Mouse (Mus musculus) heart, postnatal 14 days (tissue): ENCODE results near the gene Cd28. TPM values are rescaled to one million over a fixed set of nuclear protein-coding genes. Genes with fewer than 3 reads are reported as not detected.
"Not testable (repeated sequence)": the region's sequence is repeated elsewhere in the genome, so short reads cannot be mapped to it uniquely, and the experiment has no call there.

ENCODE experiments used
- DNase-seq, 2 experiments: peaks; one replicate each; pipeline ENCODE4 v3.0.0; 2021 to 2022
- intact Hi-C: fragments of 180-260 bp; cut with DNase I; formaldehyde crosslinking; loops from one replicate; pipeline ENCODE4 v1.15.1; 2025
- total RNA-seq, 2 experiments: library from RNA; stranded (reverse); gene quantifications; 2 replicates each; pipeline ENCODE4 v1.2.3; 2021

Gene Cd28
- total RNA-seq, 2 experiments from 2014 or later, result 6.7 to 7.6 TPM

GRCm38 (mm10) chr1:60781666-60782065 lies 65.1 kb downstream of the Cd28 start:
- no peak for DNase-seq
- intact Hi-C loops, result loop anchor here (1.0 kb wide), 1 partner anchor 37 kb away; no protein-coding TSS in a partner anchor

- no peak for DNase-seq
- intact Hi-C loops, result no loop called here
These were observed 77.1 kb downstream of the Cd28 start for GRCm38 (mm10) chr1:60793717-60794116.

DNA sequence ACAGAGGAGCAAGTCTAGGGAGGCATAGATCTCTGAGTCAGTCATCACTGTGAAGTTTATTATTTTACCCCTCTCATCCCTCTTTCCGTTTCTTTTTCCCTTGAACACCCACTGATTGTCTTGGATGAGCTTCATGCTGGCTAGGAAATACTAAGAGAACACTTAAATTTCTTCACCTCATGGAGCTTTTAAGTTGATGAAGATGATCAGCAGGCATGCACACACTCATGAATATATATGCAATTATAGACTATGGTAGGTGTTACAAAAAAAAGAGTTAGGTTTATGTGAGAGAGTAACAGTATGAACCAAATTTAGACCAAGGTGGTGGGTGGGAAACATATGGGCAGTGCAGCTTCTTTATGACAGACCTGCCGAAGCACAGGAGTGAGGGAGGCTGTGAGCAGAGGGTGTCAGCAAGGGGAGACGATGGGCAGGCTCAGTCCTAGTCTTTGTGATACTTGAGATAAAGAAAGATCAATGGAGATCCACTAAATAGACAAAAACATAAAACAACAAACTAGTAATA lies 79.1 kb downstream of the Cd28 start:
- no peak for DNase-seq
- intact Hi-C loops, result no loop called here

- intact Hi-C loops, result no loop called here
- DNase-seq, result peak in 1 of 2 experiments; percentile 42
These were observed 83.3 kb downstream of the Cd28 start for GRCm38 (mm10) chr1:60799795-60800345.

GRCm38 (mm10) chr1:60801210-60801671 lies 84.6 kb downstream of the Cd28 start:
- intact Hi-C loops, result no loop called here
- DNase-seq, result no peak

- DNase-seq, result no peak
- intact Hi-C loops, result no loop called here
These were observed 86.7 kb downstream of the Cd28 start for GRCm38 (mm10) chr1:60803128-60803824.

GRCm38 (mm10) chr1:60803825-60804696 lies 87.5 kb downstream of the Cd28 start:
- no peak for DNase-seq
- intact Hi-C loops, result no loop called here

- DNase-seq, result no peak
- intact Hi-C loops, result no loop called here
These were observed 88.6 kb downstream of the Cd28 start for GRCm38 (mm10) chr1:60805178-60805577.

DNA sequence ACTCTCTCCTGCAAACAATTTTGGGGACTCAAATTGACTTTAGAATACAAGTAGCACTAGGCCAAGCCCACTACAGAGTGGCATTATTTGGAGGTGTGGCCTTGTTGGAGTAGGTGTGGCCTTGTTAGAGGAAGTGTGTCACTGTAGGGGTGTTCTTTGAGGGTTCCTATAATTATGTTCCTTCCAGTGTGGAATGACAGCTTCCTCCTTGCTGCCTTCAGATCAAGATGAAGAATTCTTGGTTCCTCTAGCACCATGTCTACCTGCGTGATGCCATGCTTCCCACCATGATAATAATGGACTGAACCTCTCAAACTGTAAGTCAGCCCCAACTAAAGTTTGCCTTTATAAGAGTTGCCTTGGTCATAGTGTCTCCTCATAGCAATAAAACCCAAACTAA lies 91.1 kb downstream of the Cd28 start:
- DNase-seq, result no peak
- intact Hi-C loops, result no loop called here

DNA sequence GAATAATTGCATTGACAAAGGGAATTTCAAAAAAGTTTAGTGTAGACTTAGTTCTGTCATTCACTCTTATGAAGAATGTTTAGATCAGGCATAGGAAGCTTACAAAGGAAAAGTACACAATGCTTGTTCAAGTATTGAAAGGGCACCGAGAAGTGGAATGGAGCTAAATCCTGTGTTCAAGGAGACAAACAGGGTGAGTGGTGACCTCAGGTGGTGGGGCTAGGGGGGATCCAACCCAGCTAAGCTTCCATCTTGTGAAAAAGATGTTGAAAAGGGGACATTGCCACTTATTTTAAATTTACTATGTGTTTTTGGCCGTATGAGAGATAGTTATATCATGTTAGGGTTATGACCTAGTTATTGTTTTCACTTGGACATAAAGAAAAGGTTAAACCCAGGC lies 91.9 kb downstream of the Cd28 start:
- DNase-seq, result no peak
- intact Hi-C loops, result no loop called here

GRCm38 (mm10) chr1:60809166-60809565 lies 92.6 kb downstream of the Cd28 start:
- peak; percentile 28 to 44 for DNase-seq
- intact Hi-C loops, result no loop called here

DNA sequence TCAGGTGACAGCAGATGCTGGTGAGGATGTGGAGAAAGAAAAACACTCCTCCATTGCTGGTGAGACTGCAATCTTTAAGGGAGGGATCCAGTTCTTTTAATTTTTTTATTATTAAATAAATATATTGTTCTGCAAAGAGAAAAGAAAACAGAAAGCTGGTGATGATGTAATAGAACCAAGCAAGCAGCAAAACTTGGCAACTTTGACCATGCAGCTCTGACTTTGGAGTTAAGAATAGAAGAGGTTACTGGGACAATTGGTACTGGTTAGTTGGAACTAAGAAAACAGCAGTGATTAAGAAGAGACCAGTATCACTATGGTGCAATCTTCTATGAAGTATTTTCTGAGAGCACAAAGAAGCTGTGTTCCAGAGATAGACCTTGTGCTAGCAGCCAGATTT lies 94.2 kb downstream of the Cd28 start:
- intact Hi-C loops, result no loop called here
- DNase-seq, result no peak

DNA sequence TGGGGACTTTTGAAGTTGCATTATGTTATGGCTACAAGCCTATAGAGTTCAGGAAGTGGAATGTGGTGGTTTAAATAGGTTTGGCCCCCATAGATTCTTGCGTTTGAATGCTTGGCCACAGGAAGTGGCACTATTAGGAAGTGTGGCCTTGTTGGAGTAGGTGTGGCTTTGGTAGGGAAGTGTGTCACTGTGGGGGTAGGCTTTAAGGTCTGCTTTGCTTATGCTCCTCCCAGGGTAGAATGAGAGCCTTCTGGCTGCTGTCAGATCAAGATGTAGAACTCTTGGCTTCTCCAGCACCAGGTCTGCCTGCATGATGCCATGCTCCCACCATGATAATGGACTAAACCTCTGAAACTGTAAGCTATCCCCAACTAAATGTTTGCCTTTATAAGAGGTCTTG lies 95.4 kb downstream of the Cd28 start:
- no peak for DNase-seq
- intact Hi-C loops, result no loop called here

- no peak for DNase-seq
- intact Hi-C loops, result no loop called here
These were observed 96.8 kb downstream of the Cd28 start for GRCm38 (mm10) chr1:60813411-60813810.

DNA sequence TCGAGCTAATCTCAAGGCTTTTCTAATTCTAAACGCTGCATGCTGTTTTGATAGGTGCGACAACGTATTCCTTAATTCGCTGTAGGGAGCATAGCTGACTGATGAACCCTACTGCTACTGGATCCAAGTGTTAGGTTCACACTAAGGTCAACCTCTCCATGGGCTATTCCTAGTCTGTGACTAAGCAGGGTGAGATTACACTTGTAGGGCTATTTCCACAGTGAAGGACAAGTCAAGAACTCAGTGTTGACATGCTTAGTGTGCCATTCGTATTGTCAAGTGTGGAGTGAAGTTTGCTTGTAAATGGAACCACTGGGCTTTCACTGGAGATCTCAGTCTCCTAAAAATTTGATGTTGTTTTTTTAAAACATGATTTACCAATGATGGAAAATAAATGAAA lies 99.3 kb downstream of the Cd28 start:
- DNase-seq, result peak in 1 of 2 experiments; percentile 28
- intact Hi-C loops, result loop anchor here (5.0 kb wide), 1 partner anchor 204 kb away; no protein-coding TSS in a partner anchor

GRCm38 (mm10) chr1:60818491-60818890 lies 101.9 kb downstream of the Cd28 start:
- not testable (repeated sequence) for DNase-seq
- intact Hi-C loops, result loop anchor here (1.0 to 5.0 kb wide), 2 partner anchors 37 to 206 kb away; no protein-coding TSS in a partner anchor

- intact Hi-C loops, result loop anchor here (5.0 kb wide), 2 partner anchors 103 to 208 kb away; partner anchors contain the start of gene Cd28
These were observed 103.4 kb downstream of the Cd28 start for GRCm38 (mm10) chr1:60819993-60820392.

GRCm38 (mm10) chr1:60820981-60821380 lies 104.4 kb downstream of the Cd28 start:
- intact Hi-C loops, result loop anchor here (5.0 kb wide), 1 partner anchor 104 kb away; the partner anchor contains the start of gene Cd28
- DNase-seq, result no peak

More at GRCm38 (mm10) chr1:60819993-60820392, 103.4 kb downstream of the Cd28 start:
- no peak for DNase-seq

GRCm38 (mm10) chr1:60821590-60821989 lies 105.0 kb downstream of the Cd28 start:
- intact Hi-C loops, result loop anchor here (5.0 kb wide), 1 partner anchor 104 kb away; the partner anchor contains the start of gene Cd28
- DNase-seq, result no peak
